Mouse (Mus musculus): ENCODE measurements around the gene Spem2. TPM values are rescaled to one million over a fixed set of nuclear protein-coding genes. Genes with fewer than 3 reads are reported as not detected.

The Spem2 gene
- polyA plus RNA-seq, 1 experiment from 2014 or later: not detected

DNA sequence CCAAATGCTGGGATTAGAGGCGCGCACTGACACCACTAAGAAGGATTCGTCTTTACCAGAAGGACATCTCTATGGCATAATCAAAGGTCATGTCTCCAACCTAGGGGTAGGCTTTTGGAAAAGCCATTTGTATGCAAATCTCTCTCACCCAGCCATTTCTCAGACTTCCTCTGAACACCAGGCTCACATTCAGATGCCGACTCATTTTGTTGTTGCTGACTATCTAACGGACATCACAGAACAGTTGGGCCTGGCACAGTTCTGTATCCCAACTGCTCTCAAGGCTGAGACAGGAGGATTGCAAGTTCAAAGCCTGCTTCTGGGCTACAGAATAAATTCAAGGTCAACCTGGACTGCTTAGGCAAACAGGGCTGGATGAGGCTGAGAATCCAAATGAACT, 31.0 kb downstream of the Spem2 start:
- Histone ChIP-seq H3K9me3 (replicated peaks) (no peaks in the 10 kb centered on the region), H3K27me3 (ENCODE audit: low read depth, poor library complexity, severe bottlenecking) (peaks cover 4% of the 10 kb centered on the region), H3K27ac (replicated peaks) (no peak overlapping the region), H3K4me3 (no peak overlapping the region), H3K4me1 (no peaks in the 10 kb centered on the region), H3K36me3 (no peaks in the 10 kb centered on the region)
- no peak for DNase-seq (ENCODE audit: low spot score)
- WGBS: 80% methylated on average over 5 of the region's 5 CpGs

DNA sequence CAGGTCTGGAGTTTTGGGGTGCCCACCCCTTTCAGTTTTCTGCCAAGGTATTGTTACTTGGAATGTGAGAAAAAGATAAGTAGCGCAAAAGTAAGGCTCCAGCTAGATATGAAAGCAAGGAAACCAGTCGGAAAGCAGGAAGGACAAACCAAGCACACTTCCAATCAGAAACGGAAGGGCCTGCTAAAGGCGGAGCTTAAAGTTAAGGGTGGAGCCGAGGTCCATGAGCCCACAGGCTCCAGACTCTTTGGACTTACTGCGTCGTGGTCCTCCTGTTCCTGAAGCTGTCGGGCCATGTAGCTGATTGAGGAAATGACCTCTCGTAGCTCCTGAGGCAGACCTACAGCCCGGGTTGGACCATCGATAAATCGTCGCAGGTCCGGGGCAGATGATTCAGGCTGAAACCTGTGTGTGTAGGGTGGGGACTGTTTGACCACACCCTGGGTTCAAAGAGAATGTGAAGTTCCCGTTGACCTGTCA, 33.4 kb downstream of the Spem2 start:
- 41% methylated on average over 15 of the region's 15 CpGs for WGBS
- H3K4me3 ChIP-seq: peak overlapping the region; percentile 4; the same call in 1 of the 2 replicates

DNA sequence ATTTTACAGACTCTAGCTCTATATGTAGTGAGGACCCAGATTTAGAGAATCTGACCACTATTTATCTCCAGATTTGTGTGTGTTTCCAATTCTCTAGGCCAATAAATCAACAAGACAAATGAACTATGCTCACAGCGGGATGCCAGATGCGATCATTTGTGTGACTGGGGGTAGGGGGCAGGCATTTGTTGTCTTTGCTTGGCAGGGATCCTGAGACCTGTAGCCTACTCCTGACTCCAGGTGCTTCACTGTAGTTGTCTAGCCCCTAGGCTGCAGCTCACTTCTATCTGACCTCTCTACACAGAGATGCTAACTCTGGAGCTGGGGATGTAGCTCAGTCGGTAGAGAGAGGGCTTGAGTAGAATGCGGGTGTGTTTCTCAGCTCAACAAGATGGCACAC, 36.4 kb downstream of the Spem2 start:
- 40% methylated on average over 4 of the region's 4 CpGs for WGBS
- no peaks in the 10 kb centered on the region for H3K36me3 ChIP-seq
- no peaks in the 10 kb centered on the region for H3K9me3 ChIP-seq (replicated peaks)
- peaks cover 23% of the 10 kb centered on the region for H3K4me1 ChIP-seq
- no peak overlapping the region for H3K4me3 ChIP-seq
- H3K27ac ChIP-seq (replicated peaks): no peak overlapping the region
- H3K27me3 ChIP-seq (ENCODE audit: low read depth, poor library complexity, severe bottlenecking): peaks cover 39% of the 10 kb centered on the region
- no peak for DNase-seq (ENCODE audit: low spot score)

More for the DNA sequence above, 33.4 kb downstream of the Spem2 start:
- H3K4me1 ChIP-seq: no peaks in the 10 kb centered on the region
- H3K9me3 ChIP-seq (replicated peaks): no peaks in the 10 kb centered on the region
- no peak overlapping the region for H3K27ac ChIP-seq (replicated peaks)
- no peaks in the 10 kb centered on the region for H3K36me3 ChIP-seq
- DNase-seq (ENCODE audit: low spot score): no peak
- H3K27me3 ChIP-seq (ENCODE audit: low read depth, poor library complexity, severe bottlenecking): peaks cover 9% of the 10 kb centered on the region; the same call in 1 of the 2 replicates

DNA sequence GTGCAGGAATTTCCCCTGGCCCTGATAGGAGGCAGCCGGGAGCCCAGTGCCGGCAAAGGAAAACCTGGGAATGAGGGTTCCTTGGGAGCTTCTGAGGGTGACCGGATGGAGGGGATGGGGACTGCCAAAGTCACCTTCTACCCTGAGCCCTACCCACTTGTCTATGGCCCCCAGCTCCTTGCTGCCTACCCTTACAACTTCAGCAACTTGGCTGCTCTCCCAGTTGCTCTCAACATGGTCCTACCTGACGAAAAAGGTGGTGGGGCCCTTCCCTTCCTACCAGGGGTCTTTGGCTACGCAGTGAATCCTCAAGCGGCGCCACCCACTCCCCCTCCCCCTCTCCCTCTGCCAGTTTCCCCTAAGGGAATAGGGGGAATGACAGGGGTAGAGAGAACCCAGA, 39.3 kb downstream of the Spem2 start:
- WGBS: 46% methylated on average over 7 of the region's 7 CpGs
- H3K27ac ChIP-seq (replicated peaks): 0 out of 2 replicates have a peak overlapping the region, but pooled peaks have one; percentile 33
- no peak for DNase-seq (ENCODE audit: low spot score)

DNA sequence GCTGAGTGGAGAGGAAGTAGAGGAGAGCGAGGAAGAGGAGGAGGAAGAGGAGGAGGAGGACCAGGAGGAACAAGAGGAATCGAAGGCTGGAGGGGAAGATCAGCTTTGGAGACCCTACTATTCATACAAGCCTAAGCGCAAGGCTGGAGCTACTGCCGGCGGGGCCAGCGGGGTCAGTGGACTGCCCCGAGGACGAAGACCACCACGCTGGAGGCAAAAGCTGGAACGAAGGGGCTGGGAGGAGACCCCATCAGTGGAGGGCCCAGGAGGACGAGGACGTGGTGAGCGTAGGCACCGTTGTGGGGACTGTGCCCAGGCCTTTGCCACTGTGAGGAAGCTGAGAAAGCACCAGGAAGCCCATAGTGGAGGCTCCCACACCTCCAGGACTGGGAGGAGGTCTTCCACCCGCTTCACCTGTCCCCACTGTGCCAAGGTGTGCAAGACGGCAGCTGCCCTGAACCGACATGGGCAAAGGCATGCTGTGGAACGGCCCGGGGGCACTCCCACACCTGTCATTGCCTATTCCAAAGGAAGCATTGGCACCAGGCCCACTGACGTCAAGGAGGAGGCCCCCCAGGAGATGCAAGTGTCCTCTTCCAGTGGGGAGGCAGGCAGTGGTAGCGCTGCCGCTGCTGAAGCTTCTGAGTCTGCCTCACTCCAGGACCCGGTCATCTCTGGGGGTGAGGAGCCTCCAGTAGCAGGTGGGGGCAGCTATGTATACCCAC, 39.8 kb downstream of the Spem2 start:
- no peaks in the 10 kb centered on the region for H3K9me3 ChIP-seq (replicated peaks)
- no peak overlapping the region for H3K27ac ChIP-seq (replicated peaks)
- H3K27me3 ChIP-seq (ENCODE audit: low read depth, poor library complexity, severe bottlenecking): peaks cover 57% of the 10 kb centered on the region
- no peak overlapping the region for H3K4me3 ChIP-seq
- WGBS: 73% methylated on average over 23 of the region's 23 CpGs
- no peak for DNase-seq (ENCODE audit: low spot score)
- H3K4me1 ChIP-seq: peaks cover 23% of the 10 kb centered on the region
- H3K36me3 ChIP-seq: 0 out of 2 replicates have a peak, but pooled peaks cover 2% of the 10 kb centered on the region

More for the DNA sequence above, 39.3 kb downstream of the Spem2 start:
- Histone ChIP-seq H3K36me3 (0 out of 2 replicates have a peak, but pooled peaks cover 2% of the 10 kb centered on the region), H3K4me1 (peaks cover 23% of the 10 kb centered on the region), H3K4me3 (no peak overlapping the region), H3K27me3 (ENCODE audit: low read depth, poor library complexity, severe bottlenecking) (peaks cover 57% of the 10 kb centered on the region), H3K9me3 (replicated peaks) (no peaks in the 10 kb centered on the region)

DNA sequence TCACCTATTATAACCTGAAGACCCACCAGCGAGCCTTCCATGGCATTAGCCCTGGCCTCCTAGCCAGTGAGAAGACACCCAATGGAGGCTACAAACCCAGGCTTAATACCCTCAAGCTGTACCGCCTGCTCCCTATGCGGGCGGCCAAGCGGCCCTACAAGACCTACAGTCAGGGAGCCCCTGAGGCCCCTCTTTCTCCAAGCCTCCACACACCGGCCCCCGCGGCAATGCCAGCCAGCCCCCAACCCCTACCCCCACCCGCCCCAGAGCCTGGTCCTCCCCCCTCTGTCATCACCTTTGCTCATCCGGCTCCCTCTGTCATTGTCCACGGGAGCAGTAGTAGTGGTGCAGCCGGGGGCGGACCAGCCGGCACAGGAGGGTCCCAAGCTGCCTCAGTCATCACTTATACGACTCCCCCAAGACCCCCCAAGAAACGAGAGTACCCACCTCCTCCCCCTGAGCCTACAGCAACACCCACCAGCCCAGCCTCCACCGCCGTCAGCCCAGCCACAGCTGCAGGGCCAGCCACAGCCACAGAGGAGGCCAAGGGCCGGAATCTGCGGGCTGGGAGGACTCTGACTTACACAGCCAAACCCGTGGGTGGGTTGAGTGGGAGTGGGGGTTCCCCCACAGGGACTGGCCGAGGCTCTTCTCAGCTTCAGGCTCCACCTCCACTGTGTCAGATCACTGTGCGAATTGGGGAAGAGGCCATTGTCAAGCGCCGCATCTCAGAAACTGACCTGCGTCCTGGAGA, 40.6 kb downstream of the Spem2 start:
- peaks cover 23% of the 10 kb centered on the region for H3K4me1 ChIP-seq
- H3K4me3 ChIP-seq: no peak overlapping the region
- WGBS: 69% methylated on average over 26 of the region's 26 CpGs
- 0 out of 2 replicates have a peak, but pooled peaks cover 2% of the 10 kb centered on the region for H3K36me3 ChIP-seq
- DNase-seq (ENCODE audit: low spot score): no peak
- H3K27ac ChIP-seq (replicated peaks): no peak overlapping the region
- H3K27me3 ChIP-seq (ENCODE audit: low read depth, poor library complexity, severe bottlenecking): peaks cover 57% of the 10 kb centered on the region
- H3K9me3 ChIP-seq (replicated peaks): no peaks in the 10 kb centered on the region

DNA sequence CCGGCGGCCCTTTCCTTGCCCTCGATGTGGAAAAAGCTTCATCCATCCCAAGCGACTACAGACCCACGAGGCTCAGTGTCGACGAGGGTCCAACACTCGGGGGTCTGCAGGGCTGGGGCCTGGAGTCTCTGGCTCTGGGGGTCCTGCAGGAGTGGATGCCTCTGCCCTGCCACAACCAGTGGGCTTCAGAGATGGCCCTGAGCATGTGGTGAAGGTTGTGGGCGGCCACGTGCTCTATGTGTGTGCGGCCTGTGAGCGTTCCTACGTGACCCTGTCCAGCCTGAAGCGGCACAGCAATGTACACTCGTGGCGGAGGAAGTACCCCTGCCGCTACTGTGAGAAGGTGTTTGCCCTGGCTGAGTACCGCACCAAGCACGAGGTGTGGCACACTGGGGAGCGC, 41.8 kb downstream of the Spem2 start:
- H3K9me3 ChIP-seq (replicated peaks): no peaks in the 10 kb centered on the region
- H3K27me3 ChIP-seq (ENCODE audit: low read depth, poor library complexity, severe bottlenecking): peaks cover 49% of the 10 kb centered on the region
- H3K4me3 ChIP-seq: no peak overlapping the region
- H3K36me3 ChIP-seq: 0 out of 2 replicates have a peak, but pooled peaks cover 2% of the 10 kb centered on the region
- 0 out of 2 replicates have a peak overlapping the region, but pooled peaks have one; percentile 9 for H3K27ac ChIP-seq (replicated peaks)
- H3K4me1 ChIP-seq: peaks cover 23% of the 10 kb centered on the region
- no peak for DNase-seq (ENCODE audit: low spot score)
- 85% methylated on average over 20 of the region's 20 CpGs for WGBS

DNA sequence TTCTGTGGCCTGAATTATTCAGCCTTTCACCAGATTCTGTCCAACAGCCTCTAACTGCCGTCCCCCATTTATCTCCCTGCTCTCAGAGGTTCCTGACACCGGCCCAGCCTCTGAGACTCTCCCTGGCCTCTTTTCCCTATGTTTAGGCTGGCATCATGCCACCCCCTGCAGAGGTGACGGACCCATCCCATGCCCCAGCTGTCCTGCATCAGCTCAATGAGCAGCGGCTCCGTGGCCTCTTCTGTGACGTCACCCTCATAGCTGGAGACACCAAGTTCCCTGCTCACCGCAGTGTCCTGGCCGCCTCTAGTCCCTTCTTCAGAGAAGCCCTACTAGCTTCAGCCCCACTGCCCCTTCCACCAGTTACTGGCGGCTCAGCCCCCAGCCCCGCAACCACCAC, 42.5 kb downstream of the Spem2 start:
- Histone ChIP-seq H3K9me3 (replicated peaks) (no peaks in the 10 kb centered on the region), H3K4me1 (peaks cover 23% of the 10 kb centered on the region), H3K27me3 (ENCODE audit: low read depth, poor library complexity, severe bottlenecking) (peaks cover 49% of the 10 kb centered on the region), H3K27ac (replicated peaks) (peak overlapping the region; percentile 13; the same call in 1 of the 2 replicates), H3K4me3 (no peak overlapping the region), H3K36me3 (0 out of 2 replicates have a peak, but pooled peaks cover 2% of the 10 kb centered on the region)
- WGBS: 70% methylated on average over 10 of the region's 10 CpGs
- no peak for DNase-seq (ENCODE audit: low spot score)

DNA sequence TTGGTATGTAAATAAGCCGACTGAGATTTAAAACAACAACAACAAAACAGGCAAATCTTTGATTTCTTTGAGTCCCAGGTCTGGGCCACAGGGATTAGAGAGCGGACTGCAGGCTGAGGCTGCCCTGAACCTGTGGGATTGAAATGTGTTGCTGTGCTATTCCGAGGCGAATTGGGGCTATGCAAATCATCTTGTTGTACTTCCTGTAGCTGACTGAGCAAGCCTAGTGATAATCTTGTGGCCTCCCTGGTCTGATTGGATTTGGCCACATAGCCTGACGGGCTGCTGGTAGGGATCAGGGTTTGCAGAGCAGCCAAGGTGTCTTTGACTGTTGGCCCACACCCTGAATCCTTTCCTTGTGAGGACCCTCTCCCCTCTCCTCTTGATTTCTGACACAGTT, 43.3 kb downstream of the Spem2 start:
- H3K4me3 ChIP-seq: no peak overlapping the region
- no peak for DNase-seq (ENCODE audit: low spot score)
- 58% methylated on average over 5 of the region's 5 CpGs for WGBS
- H3K27ac ChIP-seq (replicated peaks): no peak overlapping the region
- H3K4me1 ChIP-seq: peaks cover 23% of the 10 kb centered on the region
- 0 out of 2 replicates have a peak, but pooled peaks cover 2% of the 10 kb centered on the region for H3K36me3 ChIP-seq
- peaks cover 49% of the 10 kb centered on the region for H3K27me3 ChIP-seq (ENCODE audit: low read depth, poor library complexity, severe bottlenecking)
- no peaks in the 10 kb centered on the region for H3K9me3 ChIP-seq (replicated peaks)

DNA sequence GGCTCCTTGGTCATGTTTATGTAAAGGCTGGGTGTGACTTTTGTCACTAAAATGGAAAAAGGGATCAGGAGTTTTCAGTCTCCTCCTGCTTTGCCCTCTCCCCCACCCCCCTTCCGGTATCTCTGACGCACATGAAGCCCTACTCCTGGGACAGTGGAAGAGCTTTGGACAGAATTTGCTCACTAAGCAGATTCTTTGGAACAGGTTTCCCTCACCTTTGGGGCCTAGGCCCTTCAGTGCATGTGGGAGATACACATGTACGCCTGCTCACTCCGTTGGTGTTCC, 50.7 kb downstream of the Spem2 start:
- no peak overlapping the region for H3K27ac ChIP-seq (replicated peaks)
- WGBS: 71% methylated on average over 4 of the region's 4 CpGs
- H3K4me3 ChIP-seq: peak overlapping the region; percentile 89; the same call in 1 of the 2 replicates

DNA sequence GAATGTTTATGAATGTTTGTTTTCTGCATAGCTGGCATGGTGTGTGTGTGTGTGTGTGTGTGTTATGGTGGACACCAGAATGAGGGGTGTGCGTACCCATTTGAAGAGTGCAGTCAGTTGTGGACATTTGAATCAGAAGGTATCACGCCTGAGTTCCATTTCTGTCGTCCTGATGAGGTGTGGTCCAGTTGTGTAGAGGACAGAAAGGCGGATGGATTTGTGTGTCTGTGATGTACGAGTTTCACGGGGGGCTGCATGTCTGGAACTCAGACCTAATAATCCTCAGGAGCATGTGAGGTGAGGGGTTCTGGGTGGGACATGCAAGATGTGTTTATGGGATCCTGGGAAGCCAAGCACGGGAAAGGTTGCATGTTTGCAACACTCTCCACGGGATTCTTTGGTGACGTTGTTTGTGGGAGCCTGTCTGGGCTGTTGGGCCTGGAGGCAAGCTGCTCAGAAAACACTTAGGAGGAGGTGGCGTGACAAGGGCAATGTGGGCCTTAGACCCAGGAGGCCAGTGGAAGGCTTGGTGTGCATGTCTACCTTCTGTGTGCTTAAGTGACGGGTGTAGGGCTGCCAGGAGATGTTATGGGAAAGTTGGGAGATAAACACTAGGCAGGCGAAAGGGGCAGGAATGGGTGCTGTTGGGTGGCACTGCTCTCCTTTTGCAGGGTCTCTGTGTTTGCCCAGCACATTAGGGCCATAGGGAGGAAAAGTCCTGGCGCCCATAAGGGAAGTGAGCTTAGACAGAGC, 51.2 kb downstream of the Spem2 start:
- 72% methylated on average over 13 of the region's 13 CpGs for WGBS
- DNase-seq (ENCODE audit: low spot score): no peak
- Histone ChIP-seq H3K27me3 (ENCODE audit: low read depth, poor library complexity, severe bottlenecking) (peaks cover 14% of the 10 kb centered on the region), H3K4me1 (peaks cover 28% of the 10 kb centered on the region), H3K36me3 (no peaks in the 10 kb centered on the region), H3K9me3 (replicated peaks) (no peaks in the 10 kb centered on the region), H3K4me3 (peak overlapping the region; percentile 89), H3K27ac (replicated peaks) (no peak overlapping the region)

More for the DNA sequence above, 50.7 kb downstream of the Spem2 start:
- Histone ChIP-seq H3K27me3 (ENCODE audit: low read depth, poor library complexity, severe bottlenecking) (peaks cover 14% of the 10 kb centered on the region), H3K9me3 (replicated peaks) (no peaks in the 10 kb centered on the region), H3K4me1 (peaks cover 28% of the 10 kb centered on the region), H3K36me3 (no peaks in the 10 kb centered on the region)
- DNase-seq (ENCODE audit: low spot score): no peak

Data from midbrain, embryonic 10.5 days (tissue).